Mouse (Mus musculus): Measurements from ENCODE around the gene Dnaja3.

DNA sequence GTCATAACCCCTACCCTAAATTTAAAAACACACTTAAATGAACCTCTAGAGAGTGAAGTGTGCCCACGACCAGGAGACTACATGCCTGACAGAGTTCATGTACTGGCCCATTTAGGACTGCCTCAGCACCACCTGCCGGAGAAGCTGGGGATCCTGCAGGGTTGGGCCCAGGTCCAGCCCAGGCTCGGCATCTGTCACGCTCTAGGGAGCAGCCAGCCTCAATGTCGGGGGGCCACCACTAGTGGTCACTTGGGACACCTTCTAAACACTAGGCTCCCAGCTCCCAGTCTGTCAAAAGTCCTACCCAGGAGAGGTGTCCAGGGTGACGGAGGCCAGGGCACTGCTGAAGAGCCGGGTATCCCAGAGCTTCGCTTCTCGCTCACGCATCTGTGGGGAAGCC, 14.9 kb downstream of the Dnaja3 start:
- TF ChIP-seq EP300 (IDR thresholded peaks at IDR 0.05) (no peak), CTCF (IDR thresholded peaks at IDR 0.05) (peak; percentile 40)
